Mouse (Mus musculus) frontal cortex, postnatal 25 days (tissue): Measurements from ENCODE around the gene Ngdn.
"Not testable (repeated sequence)": the region's sequence is repeated elsewhere in the genome, so short reads cannot be mapped to it uniquely, and the experiment has no call there.

ENCODE experiments used
- DNase-seq, 2 experiments: peaks; one replicate each; pipeline ENCODE4 v3.0.0; 2022; ENCODE audit warnings: low spot score in 2 of 2

The Ngdn gene

DNA sequence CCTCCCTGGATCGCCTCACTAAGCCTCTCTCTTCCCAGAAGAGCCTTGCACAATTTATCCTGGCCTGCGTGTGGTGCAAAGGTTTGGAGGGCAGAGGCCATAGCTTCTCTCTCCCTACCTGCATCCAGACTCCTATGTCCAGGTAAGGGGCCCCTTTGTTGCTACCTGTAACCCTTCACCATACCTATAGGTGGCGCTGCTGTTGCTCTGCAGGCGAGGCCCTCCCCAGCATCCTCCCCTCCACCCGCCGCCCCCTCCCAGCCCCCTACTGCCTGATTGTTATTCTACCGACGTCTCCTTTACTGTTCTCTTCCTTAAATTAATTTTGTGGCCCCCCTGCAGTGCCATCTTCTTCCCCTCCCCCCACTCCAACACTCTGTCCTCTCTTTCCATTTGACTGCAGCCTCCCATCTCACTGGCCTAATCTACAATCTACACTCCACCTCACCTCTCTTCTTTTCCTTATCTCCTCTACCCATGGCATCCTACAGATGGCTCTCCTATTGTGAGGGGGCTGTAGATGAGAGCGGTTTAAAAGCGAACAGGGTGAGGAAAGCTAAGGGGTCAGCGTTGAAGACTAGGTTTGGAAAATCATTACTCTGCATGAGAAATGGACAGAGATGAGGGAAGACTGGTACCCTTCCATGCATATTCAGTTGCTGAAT lies 13.9 kb downstream of the Ngdn start:
- DNase-seq: no peak

DNA sequence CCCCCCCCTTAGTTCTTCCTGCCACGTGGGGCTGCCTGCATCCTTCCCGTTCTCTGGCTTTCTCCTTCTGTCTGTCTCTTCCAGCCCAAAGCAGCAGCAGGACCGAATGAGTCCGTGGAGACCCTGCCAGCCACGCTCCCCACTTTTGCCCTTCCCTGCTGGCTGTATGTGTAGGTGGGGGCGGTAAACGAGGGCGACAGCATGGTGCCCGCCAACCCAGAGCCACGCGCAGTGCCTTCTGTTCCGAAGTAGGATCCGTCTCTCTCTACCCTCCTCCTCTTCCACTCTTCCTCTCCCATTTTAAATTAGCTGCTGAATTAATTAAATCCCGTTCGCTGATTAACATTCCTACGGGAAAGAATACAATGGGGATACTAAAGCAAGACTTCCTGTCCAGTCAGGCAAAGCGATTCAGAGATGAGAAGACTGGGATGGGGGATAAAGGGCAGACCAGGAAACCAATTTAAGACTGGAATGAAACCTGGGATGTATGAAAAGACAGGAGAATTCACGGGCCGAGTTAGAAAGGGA lies 17.5 kb downstream of the Ngdn start:
- DNase-seq: no peak

DNA sequence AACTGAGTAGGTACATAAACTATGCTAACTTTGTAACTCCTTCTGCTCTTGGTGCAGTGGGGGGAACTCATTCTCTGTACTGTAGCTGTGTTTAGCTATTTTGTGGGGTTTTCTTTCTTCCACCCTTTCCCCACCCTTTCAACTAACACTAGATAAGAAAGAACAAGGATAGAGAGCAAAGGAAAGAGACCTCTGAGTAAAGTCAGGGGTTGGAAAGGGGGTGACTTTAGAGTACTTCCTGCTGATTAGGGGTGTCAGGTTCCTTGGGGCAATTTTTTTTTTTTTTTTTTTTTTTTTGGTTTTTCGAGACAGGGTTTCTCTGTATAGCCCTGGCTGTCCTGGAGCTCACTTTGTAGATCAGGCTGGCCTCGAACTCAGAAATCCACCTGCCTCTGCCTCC lies 28.4 kb downstream of the Ngdn start:
- not testable (repeated sequence) for DNase-seq

DNA sequence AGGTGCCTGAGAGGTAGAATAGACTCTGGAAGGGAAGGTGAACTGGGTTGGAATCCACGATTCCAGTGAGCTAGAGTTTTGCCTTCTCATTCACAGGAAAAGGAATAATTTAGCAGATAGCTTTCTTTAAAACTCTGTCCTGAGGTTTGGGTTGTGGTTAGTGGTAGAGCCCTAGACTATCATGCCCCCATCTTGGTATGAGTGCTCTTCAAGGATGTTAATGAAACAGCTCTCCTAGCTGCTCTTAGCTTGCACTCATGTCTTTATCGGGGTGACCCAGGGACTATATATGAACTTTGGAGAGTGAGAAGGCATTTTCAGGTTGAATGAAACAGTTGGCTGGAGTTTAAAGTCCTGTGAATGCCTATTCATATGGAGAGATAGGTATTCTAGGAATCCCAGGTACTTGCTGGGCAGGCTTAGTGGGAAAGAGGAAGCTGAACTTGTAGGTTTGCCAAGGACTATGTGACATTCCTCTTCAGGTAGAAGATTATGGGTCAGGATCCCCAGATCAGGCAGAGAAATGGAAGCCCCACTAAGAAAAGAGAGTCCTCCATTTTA lies 32.8 kb downstream of the Ngdn start:
- DNase-seq: no peak

DNA sequence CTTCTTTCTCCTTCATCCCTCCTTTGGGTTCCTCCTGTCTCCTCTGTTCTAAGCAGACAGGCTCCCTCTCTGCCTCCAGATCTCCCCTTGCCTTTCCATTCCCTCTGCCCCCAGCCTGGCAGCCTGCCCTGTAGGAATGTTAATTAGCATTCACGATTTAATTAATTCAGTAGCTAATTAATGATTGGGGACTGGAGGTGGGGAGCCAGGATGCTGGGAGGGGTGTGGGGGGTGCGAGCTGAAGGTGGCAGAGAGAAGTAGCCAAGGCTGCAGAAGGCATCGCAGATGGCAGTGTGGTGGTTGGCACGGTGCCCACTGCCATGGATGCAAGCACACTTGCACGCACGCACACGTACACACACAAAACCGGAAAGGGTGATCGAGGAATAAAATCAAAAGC lies 37.2 kb downstream of the Ngdn start:
- peak in 1 of 2 experiments; percentile 71 for DNase-seq

DNA sequence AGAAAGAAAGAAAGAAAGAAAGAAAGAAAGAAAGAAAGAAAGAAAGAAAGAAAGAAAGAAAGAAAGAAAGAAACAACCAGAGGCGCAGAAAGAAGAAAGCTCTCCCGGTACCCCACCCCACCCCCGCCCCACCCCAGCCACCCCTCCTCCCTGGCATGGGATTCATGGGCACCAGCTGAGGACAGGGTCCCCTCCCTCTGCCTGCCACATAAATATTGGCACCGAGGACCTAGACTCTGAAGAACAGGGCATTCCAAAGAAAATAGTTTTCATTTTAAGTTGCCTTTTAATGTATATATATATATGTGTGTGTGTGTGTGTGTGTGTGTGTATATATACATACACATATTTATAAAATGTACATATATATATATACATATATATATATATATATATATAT lies 37.8 kb downstream of the Ngdn start:
- no peak for DNase-seq

DNA sequence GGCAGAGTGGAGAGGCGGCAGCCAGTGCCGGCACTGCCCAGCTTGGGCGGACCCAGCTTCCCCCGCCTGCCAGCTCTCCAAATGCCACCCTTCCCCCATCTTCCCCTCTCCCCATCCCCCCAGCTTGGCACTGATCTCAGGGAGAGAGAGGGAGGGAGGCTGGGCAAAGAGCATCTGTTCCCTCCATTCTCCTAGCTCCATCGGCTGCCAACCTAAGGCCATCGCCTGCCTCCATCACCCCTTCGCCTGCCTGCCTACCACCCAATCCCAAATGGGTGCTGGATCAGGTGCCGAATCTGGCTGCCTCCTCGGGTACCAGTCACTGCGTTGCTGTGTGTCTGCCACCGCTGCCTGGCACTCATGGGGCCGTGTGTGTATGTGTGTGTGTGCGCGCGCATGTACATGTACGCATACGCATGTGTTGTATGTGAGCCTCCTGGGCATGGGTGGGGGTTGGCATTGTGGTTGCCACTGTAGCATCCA lies 38.5 kb downstream of the Ngdn start:
- DNase-seq: peak; percentile 55 to 67

DNA sequence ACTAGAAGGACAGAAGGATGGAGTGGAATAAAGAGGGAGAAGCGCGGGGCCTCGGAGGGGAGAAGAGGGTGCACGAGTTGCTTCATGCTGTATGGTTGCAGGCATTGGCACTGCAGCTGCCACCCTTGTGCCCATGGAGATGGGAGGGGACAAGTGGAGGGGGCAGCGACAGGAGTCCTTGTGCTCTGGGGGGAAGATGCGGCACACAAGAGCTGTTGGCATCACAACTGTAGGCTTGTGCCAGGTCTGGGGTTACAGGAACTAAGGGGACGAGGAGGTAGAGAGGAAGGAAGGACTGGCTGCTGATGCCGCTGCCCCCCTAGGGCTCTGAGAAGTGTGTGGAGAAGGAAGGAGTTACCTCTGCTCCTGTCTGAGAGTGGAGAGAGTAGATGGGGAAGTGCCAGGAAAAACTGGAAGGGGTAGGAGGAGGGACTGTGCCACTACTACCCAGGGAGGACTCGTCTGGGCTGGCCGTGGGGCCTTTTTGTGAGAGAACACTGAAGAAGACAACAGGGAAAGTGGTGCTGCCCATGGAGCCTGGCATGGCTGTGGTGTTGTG lies 39.0 kb downstream of the Ngdn start:
- no peak for DNase-seq

DNA sequence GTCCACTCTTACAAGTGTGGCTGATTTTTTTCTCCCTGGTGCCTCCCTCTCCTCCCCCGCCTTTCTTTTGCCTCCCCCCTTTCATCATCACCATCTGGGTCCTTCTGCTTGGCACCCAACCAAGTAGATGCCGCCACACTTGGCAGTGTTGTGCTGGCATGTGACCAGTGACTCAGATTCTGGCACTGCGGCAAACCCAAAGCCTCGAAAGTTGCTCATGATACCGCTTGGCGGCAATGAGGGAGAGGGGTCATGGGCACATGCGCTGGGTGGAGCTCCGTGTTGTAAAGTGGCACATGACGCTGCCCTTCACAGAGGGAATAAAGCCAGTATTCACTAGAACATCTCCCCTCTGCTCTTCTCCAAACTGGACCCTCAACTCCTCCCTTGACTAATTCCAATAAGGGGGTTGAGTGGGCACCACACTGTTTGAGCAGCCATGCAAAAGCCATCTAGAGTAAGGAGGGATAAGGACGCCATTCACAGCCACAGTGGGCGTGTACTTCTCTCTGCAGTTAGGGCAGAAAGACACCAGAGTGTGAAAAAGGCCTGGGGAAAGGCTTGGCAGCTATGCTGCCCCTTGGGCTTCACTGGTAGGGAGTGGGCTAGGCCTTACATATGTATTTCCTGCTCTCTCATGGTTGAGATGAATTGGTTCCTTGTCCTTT lies 40.0 kb downstream of the Ngdn start:
- peak; percentile 72 to 87 for DNase-seq

DNA sequence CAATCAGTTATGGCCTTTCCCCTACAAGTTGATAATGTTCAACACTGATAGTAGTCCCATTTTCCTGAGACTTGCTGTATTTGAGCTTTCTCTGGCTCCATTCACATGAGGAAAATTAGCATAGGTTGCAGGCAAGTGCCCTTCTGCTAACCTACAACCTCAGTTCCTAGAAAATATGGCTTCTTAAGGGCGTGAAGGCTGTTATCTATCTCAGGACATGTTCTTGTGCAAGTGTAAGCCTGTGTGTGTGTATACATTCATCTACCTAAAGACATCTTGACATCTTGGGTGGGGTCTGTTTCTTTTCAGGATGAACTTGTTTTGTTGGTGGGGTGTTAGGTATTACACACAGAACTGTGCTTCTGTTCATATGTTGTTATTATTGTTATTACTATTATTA lies 43.8 kb downstream of the Ngdn start:
- DNase-seq: no peak

DNA sequence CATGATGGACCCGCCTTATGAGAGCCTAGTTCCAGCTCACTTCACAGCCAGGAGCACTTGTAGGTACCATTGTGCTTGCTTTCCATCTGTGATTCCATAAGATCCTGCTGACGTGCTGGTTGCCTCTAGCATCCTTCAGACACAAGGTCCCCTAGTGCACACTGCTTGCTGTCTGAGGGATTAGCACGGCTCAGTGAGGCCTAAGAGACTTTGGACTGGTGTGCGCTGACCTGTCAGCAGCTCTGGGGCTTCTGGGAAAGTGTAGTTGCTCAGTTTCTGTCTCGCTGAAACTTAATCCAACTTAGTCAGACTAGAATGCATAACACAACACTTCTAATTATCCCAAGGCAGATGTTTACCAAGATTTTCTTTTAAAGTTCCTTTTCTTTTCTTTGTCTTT lies 44.7 kb downstream of the Ngdn start:
- DNase-seq: no peak

DNA sequence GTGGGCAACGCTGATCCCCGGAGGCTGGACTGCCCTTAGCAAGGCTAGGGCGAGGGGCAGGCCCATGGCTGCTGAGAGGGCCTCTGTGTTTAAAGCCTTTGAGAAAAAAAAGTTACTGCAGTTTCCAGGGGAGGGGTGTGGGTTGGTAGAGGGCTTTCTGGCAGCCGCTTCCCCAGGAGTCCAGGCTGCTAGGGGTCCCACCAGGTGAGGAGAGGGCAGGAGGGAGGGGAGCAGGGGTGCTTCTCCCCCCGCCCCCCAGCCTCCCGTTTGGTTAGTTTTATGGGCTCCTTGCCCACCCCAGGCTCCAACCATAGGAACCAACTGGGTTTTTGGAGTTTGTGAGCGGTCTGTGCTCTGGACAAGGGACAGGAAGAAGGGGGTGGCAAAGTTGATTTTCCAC lies 46.6 kb downstream of the Ngdn start:
- DNase-seq: no peak

DNA sequence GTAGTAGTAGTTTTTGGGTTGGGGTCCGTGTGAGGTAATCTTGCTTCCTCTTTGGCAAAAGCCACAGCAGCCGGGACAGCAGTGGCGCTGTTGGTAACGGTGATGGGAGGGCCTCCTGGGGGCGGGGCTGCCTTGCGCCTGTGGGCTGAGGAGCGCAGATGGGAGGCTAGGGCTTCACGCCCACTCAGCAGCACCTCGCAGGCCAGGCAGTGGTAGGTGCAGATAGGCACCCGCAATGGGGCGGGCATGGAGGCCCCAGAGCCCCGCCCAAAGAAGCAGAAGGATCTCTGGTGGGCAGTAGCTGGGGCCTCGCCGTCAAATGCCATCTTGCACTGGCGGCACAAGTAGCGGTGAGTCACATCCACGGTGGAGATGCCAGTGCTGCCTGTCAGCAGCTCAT lies 47.4 kb downstream of the Ngdn start:
- DNase-seq: no peak

DNA sequence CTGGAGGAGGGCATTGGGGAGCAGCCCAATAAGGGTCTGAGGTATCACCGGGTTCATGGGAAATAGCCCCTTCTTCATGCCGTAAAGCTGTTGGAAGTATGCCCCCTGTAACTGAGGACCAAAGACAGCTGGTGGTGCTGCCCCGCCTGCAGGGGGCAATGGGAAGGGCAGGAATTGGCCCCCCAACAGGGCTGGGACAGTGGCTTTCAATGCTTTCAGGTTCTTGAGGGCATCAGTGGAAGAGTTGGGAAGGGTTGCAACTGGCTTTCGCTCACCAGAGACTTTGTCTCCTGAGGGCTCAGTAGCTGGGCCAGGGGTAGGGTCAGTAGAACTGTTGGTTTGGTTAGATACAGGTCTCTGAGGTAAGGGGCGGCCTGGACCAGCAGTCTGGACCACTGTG lies 47.9 kb downstream of the Ngdn start:
- DNase-seq: no peak

DNA sequence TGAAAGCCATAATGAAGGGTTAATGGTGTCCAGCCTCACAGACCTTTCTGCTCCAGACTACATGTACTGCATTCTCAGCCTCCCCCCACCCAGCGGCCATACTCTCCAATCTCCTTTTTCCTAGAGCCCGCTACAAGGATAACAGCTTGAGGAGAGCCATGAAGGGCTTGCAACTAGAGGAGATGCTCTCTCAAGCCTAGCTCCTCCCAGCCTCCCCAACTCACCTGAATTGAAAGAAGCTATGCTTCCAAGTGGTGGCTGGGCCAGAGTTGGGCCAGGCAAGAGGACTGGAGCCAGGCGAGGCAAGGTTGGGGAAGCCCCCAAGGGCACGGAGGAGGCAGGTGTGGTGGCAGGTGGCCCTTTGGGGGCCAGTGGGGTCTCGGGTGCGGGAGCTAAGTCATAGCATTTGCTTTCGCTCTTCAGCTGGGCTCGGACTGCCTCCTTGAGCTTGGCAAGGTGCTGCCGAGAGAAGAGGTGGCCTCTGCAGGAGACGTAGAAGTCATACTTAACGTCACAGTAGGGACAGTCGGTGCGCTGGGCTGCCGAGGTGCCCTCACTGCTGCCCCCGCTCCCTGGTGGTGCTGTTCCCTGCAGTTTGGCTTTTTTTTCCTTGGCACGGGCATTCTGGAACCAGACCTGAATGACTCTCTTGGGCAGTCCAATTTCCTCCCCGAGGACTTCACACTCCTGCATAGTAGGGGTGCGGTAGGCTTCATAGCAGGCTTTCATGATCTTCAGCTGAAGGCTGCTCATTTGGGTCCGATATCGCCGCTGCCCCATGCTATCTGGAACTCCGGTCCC lies 48.5 kb downstream of the Ngdn start:
- no peak for DNase-seq

DNA sequence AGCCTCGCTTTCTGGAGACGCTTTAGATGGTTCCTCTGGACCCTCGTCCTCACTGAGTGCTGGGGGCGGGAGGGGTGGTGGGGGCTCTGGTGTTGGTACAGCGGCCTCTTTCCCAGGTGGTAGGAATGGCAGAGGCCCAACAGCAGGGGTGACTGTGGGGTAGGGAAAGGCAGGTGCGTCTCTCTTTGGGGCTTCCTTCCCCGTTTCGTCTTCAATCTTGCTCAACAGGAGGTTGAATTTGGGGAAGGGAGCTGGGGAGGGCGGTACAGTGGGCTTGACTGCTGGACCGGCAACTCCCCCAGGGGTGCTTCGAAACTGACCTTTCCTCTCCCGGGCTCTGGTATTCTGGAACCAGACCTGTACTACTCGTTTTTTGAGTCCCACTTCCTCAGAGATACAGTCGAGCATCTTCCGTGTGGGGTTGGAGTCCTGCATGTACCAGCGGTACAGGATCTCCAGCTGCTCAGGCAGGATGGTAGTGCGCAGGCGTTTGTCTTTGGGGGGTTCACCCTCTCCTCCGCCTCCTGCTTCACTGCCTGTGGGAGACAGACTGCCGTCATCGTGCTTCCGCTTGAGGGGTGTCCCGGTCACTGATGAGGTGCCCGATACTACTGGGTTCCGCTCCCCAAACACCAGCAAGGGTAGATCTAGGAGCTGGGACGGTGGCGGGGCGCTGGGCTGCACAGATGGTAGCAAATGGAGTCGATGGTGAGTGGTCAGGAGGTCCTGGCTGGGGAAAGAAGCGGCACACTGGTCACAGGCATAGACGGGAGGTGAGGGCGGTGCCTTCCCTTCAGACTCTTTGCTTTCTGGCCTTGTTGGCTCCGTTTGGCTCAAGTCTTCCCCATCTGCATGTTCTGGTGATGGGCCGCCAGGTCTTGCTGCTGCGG lies 49.5 kb downstream of the Ngdn start:
- no peak for DNase-seq

DNA sequence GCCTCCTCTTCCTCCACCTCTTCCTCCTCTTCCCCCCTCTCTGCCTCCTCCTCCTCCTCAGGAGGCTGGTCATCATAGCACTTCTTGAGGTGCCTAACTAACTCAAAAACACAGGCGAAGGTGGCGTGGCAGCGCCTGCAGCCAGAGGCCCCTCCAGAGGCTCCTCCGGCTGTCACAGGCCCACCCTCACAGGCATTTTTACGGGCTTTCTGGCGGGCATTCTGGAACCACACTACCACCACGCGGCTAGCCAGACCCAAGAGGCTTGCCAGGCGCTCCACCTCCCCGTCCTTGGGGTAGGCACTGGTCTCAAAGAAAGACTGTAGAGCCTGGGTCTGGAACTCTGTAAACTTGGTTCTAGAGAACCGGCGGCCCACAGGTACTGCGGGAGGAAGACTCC lies 50.1 kb downstream of the Ngdn start:
- DNase-seq: no peak

DNA sequence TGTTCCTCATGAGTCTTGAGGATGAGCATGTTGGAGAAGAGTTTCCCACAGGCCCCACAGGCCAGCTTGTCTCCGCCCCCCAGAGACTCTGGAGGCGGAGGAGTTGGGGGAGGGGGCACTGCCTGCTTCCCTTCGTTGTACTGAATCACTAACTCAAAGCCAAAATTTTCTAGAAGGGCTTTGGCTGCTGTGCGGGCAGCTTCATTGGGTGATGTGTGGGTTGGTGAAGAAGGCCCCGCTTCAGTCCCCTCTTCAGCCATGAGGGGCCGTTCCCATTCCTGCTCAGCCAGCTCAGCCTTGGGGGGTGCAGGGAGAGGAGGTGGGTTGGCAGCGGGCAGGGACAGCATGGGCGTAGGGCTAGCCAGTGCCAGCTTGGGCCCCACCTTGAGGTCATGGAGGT lies 50.8 kb downstream of the Ngdn start:
- no peak for DNase-seq

DNA sequence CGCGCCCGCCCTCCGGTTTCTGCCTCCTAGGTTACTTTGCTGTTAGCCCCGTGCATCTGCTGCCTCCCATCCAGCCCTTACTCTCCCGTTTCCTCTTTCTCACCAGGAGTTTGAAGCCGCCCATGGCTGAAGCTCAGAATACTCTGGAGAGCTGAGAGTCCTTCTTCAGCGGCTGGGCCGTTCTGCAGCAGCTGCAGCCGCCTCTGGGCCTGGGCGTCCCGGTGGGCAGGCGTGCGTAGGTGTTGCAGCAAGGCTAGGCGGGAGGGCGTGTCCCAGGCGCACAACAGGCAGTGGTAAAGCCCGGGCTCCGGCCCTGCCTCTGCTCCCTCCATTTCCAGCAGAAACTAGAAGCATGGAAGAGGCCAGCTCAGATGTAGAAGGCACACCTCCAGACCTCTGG lies 56.5 kb downstream of the Ngdn start:
- no peak for DNase-seq
